Mouse (Mus musculus) cortical plate, adult 2 months (tissue): ENCODE results near the gene Tsen54. TPM values are rescaled to one million over a fixed set of nuclear protein-coding genes. Genes with fewer than 3 reads are reported as not detected.
A peak's percentile ranks its signal among the peaks of the same experiment; 100 is the strongest.

Source experiments
- H3K27ac ChIP-seq: fragments of 200-500 bp; 2 replicates; pipeline ENCODE4 v1.5.1; 2012; ENCODE audit warnings: low read length, control low read depth, inconsistent platforms; ENCODE audit not compliant: insufficient read depth
- H3K4me1 ChIP-seq: fragments of 200-500 bp; 2 replicates; pipeline ENCODE4 v1.6.1; 2011; ENCODE audit warnings: low read length; ENCODE audit not compliant: control insufficient read depth, insufficient read depth
- H3K4me3 ChIP-seq: fragments of 200-500 bp; 2 replicates; pipeline ENCODE4 v1.5.1; 2011; ENCODE audit warnings: mild to moderate bottlenecking, low read length, control low read depth; ENCODE audit not compliant: insufficient read depth
- CTCF ChIP-seq: fragments of 200-500 bp; IDR thresholded peaks from 2 replicates; pipeline ENCODE4 v1.5.1; 2011; ENCODE audit warnings: mild to moderate bottlenecking, control low read depth, low read length; ENCODE audit not compliant: insufficient read depth; ENCODE audit errors: extremely low read depth
- POLR2A ChIP-seq: fragments of 200-500 bp; IDR thresholded peaks from 2 replicates; pipeline ENCODE4 v1.6.1; 2011; ENCODE audit warnings: mild to moderate bottlenecking, low read length, control low read depth; ENCODE audit not compliant: insufficient read depth; ENCODE audit errors: extremely low read depth
- polyA plus RNA-seq: library from polyadenylated mRNA; depleted of rRNA; stranded (reverse); fragments of >200 nt; gene quantifications from 2 replicates; pipeline ENCODE4 v1.2.3, GENCODE M21; 2012

Tsen54 gene
- polyA plus RNA-seq, 1 experiment = 15.3 TPM

GRCm38 (mm10) chr11:115776954-115777353 is 37.6 kb upstream of the Tsen54 start:
- TF ChIP-seq POLR2A (no peak), CTCF (no peak)
- Histone ChIP-seq H3K27ac (no peak overlapping the region), H3K4me1 (peaks cover 4% of the 10 kb centered on the region), H3K4me3 (no peak overlapping the region)

- no peak overlapping the region for H3K27ac ChIP-seq
- TF ChIP-seq CTCF (no peak), POLR2A (no peak)
- no peak overlapping the region for H3K4me3 ChIP-seq
- H3K4me1 ChIP-seq = peaks cover 10% of the 10 kb centered on the region
Measured at GRCm38 (mm10) chr11:115777487-115778335, 36.8 kb upstream of the Tsen54 start.

- Histone ChIP-seq H3K4me1 (peaks cover 10% of the 10 kb centered on the region), H3K27ac (peak overlapping the region; percentile 57), H3K4me3 (no peak overlapping the region)
- no peak for TF ChIP-seq CTCF
- no peak for TF ChIP-seq POLR2A
Measured at GRCm38 (mm10) chr11:115779038-115779571, 35.4 kb upstream of the Tsen54 start.

GRCm38 (mm10) chr11:115780141-115781070 is 34.1 kb upstream of the Tsen54 start:
- Histone ChIP-seq H3K4me1 (peaks cover 12% of the 10 kb centered on the region), H3K27ac (peak overlapping the region; percentile 14), H3K4me3 (peak overlapping the region; percentile 39)
- no peak for TF ChIP-seq CTCF
- TF ChIP-seq POLR2A = peak; percentile 90

GRCm38 (mm10) chr11:115786473-115786872 is 28.1 kb upstream of the Tsen54 start:
- no peak overlapping the region for H3K27ac ChIP-seq
- no peak for TF ChIP-seq CTCF
- no peak for TF ChIP-seq POLR2A

GRCm38 (mm10) chr11:115789787-115790186 is 24.7 kb upstream of the Tsen54 start:
- Histone ChIP-seq H3K4me1 (peaks cover 3% of the 10 kb centered on the region), H3K27ac (no peak overlapping the region), H3K4me3 (no peak overlapping the region)
- no peak for TF ChIP-seq POLR2A
- TF ChIP-seq CTCF = no peak

More at GRCm38 (mm10) chr11:115786473-115786872, 28.1 kb upstream of the Tsen54 start:
- Histone ChIP-seq H3K4me1 (peaks cover 13% of the 10 kb centered on the region), H3K4me3 (no peak overlapping the region)

GRCm38 (mm10) chr11:115791919-115792318 is 22.6 kb upstream of the Tsen54 start:
- H3K4me1 ChIP-seq = peaks cover under 1% of the 10 kb centered on the region; the same call in 1 of the 2 replicates
- no peak overlapping the region for H3K27ac ChIP-seq
- H3K4me3 ChIP-seq = no peak overlapping the region
- TF ChIP-seq CTCF = no peak
- no peak for TF ChIP-seq POLR2A

GRCm38 (mm10) chr11:115792353-115792752 is 22.2 kb upstream of the Tsen54 start:
- no peak overlapping the region for H3K27ac ChIP-seq
- no peaks in the 10 kb centered on the region for H3K4me1 ChIP-seq
- TF ChIP-seq CTCF (no peak), POLR2A (no peak)
- no peak overlapping the region for H3K4me3 ChIP-seq

- TF ChIP-seq CTCF (no peak), POLR2A (no peak)
- Histone ChIP-seq H3K4me1 (no peaks in the 10 kb centered on the region), H3K27ac (no peak overlapping the region), H3K4me3 (no peak overlapping the region)
Measured at GRCm38 (mm10) chr11:115796898-115797297, 17.6 kb upstream of the Tsen54 start.
